Mouse (Mus musculus) embryonic fibroblast, embryonic 13.5 days (primary cell): ENCODE data around the gene Eif2b3. TPM values are rescaled to one million over a fixed set of nuclear protein-coding genes. Genes with fewer than 3 reads are reported as not detected.

ENCODE experiments used
- H3K27ac ChIP-seq: 2 replicates; pipeline ENCODE4 v1.5.1; 2012; ENCODE audit warnings: low read length, control low read depth, inconsistent platforms; ENCODE audit not compliant: insufficient read depth
- H3K4me1 ChIP-seq: 2 replicates; pipeline ENCODE4 v1.6.1; 2011; ENCODE audit warnings: low read length; ENCODE audit not compliant: control insufficient read depth, insufficient read depth
- H3K4me3 ChIP-seq: 2 replicates; pipeline ENCODE4 v1.5.1; 2011; ENCODE audit warnings: mild to moderate bottlenecking, control low read depth, low read length; ENCODE audit not compliant: insufficient read depth
- CTCF ChIP-seq: IDR thresholded peaks from 2 replicates; pipeline ENCODE4 v1.5.1; 2011; ENCODE audit warnings: mild to moderate bottlenecking, control low read depth, low read length, moderate library complexity, borderline replicate concordance; ENCODE audit not compliant: insufficient read depth
- POLR2A ChIP-seq: IDR thresholded peaks from 2 replicates; pipeline ENCODE4 v1.6.1; 2011; ENCODE audit warnings: low read depth, mild to moderate bottlenecking, control low read depth, low read length, moderate library complexity
- polyA plus RNA-seq: library from polyadenylated mRNA; stranded (reverse); fragments of >200 nt; gene quantifications from 2 replicates; pipeline ENCODE4 v1.2.4, GENCODE M21; 2011; ENCODE audit warnings: low read depth; ENCODE audit not compliant: missing spikeins, insufficient read length

Eif2b3 gene
- polyA plus RNA-seq, 1 experiment, result 34.1 TPM

GRCm38 (mm10) chr4:117094626-117095361 is 75.6 kb downstream of the Eif2b3 start:
- TF ChIP-seq CTCF (no peak), POLR2A (no peak)
- H3K27ac ChIP-seq, result 0 out of 2 replicates have a peak overlapping the region, but pooled peaks have one; percentile 24
- H3K4me3 ChIP-seq, result no peak overlapping the region
- H3K4me1 ChIP-seq, result no peaks in the 10 kb centered on the region

- Histone ChIP-seq H3K4me3 (peak within 1 kb of the TSS; percentile 28), H3K27ac (0 out of 2 replicates have a peak within 1 kb of the TSS, but pooled peaks have one; percentile 24), H3K4me1 (no peaks in the 10 kb centered on the region)
- TF ChIP-seq CTCF (no peak), POLR2A (no peak)
Measured at GRCm38 (mm10) chr4:117095551-117096452, 76.6 kb downstream of the Eif2b3 start, which contains the start of gene Ptch2. Gene Ptch2, plus strand, starts transcription at chr4:117096075.

- Histone ChIP-seq H3K4me1 (no peaks in the 10 kb centered on the region), H3K27ac (no peak overlapping the region), H3K4me3 (no peak overlapping the region)
- TF ChIP-seq POLR2A (no peak), CTCF (no peak)
Measured at GRCm38 (mm10) chr4:117096666-117097065, 77.5 kb downstream of the Eif2b3 start.

GRCm38 (mm10) chr4:117097969-117098763 is 79.0 kb downstream of the Eif2b3 start:
- Histone ChIP-seq H3K4me3 (no peak overlapping the region), H3K27ac (no peak overlapping the region), H3K4me1 (no peaks in the 10 kb centered on the region)
- TF ChIP-seq CTCF (no peak), POLR2A (no peak)

GRCm38 (mm10) chr4:117098764-117099036 is 79.5 kb downstream of the Eif2b3 start:
- H3K27ac ChIP-seq, result no peak overlapping the region
- no peak for TF ChIP-seq CTCF
- no peak for TF ChIP-seq POLR2A
- no peaks in the 10 kb centered on the region for H3K4me1 ChIP-seq
- H3K4me3 ChIP-seq, result no peak overlapping the region

- TF ChIP-seq POLR2A (no peak), CTCF (no peak)
- H3K27ac ChIP-seq, result no peak overlapping the region
- no peak overlapping the region for H3K4me3 ChIP-seq
- no peaks in the 10 kb centered on the region for H3K4me1 ChIP-seq
Measured at GRCm38 (mm10) chr4:117100036-117100435, 80.8 kb downstream of the Eif2b3 start.

DNA sequence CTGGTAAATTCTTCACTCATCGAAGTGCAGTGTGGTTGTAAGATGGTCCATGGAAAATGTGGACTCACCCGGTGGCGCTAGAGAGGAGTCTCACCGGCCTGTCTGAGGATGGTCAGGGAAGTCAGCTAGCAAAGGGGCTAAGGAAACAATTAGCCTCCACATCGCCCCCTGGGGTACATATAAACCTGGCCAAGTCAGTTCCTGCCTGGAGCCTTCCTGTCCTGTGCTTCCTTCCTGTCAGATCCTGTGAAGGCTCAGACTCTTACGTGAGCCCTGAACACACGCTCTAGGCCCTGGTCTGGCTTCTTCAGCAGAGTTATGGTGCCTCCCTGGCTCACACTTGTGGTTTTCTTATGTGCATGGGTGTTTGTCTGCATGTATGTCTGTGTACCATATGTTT is 82.0 kb downstream of the Eif2b3 start:
- TF ChIP-seq POLR2A (no peak), CTCF (no peak)
- H3K4me1 ChIP-seq, result no peaks in the 10 kb centered on the region

DNA sequence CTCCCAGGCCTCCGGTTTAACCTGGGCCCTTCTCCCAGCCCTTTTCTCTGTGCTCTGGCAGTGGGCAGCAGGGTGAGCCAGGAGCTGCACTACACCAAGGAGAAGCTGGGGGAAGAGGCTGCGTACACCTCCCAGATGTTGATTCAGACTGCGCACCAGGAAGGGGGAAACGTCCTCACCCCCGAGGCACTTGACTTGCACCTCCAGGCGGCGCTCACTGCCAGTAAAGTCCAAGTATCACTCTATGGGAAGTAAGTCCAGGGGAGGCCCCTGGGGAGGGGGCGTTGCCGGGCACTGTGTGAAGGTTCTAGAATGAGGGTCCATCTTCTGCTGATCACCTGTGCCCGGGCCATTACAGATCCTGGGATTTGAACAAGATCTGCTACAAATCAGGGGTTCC is 85.5 kb downstream of the Eif2b3 start:
- TF ChIP-seq POLR2A (no peak), CTCF (no peak)
- H3K4me3 ChIP-seq, result no peak overlapping the region
- H3K4me1 ChIP-seq, result no peaks in the 10 kb centered on the region
- H3K27ac ChIP-seq, result no peak overlapping the region

More for the DNA sequence above, 82.0 kb downstream of the Eif2b3 start:
- no peak overlapping the region for H3K4me3 ChIP-seq
- H3K27ac ChIP-seq, result no peak overlapping the region

DNA sequence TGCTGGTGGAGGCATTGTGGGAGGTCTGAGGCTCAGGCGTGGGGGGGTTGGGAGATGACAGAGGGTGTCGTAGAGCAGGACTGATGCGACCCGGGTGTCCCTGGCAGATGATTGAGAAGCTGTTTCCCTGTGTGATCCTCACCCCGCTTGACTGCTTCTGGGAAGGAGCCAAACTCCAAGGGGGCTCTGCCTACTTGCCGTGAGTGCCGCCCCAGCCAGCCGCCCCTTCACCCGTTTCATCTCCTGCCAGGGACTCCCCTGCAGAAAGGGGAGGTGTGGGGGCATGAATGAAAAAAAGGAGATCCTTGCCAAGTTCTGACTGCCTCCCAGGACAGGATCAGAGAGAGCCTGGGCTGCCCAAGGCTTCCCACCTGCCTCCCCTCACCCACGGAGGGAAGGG is 85.9 kb downstream of the Eif2b3 start:
- H3K4me3 ChIP-seq, result no peak overlapping the region
- no peaks in the 10 kb centered on the region for H3K4me1 ChIP-seq
- H3K27ac ChIP-seq, result no peak overlapping the region
- TF ChIP-seq CTCF, result no peak
